Mouse (Mus musculus) ZHBTc4 (cell line): ENCODE measurements around the gene Fam208b.

Experiments
- DNase-seq: peaks from one replicate; pipeline ENCODE4 v3.0.0-alpha.2; 2011; ENCODE audit warnings: low read depth, low spot score

Fam208b gene

GRCm38 (mm10) chr13:3610795-3611438, at the start of gene Fam208b:
TSS of gene Fam208b (minus strand) at chr13:3611108.
- DNase-seq, result peak; percentile 93

DNA sequence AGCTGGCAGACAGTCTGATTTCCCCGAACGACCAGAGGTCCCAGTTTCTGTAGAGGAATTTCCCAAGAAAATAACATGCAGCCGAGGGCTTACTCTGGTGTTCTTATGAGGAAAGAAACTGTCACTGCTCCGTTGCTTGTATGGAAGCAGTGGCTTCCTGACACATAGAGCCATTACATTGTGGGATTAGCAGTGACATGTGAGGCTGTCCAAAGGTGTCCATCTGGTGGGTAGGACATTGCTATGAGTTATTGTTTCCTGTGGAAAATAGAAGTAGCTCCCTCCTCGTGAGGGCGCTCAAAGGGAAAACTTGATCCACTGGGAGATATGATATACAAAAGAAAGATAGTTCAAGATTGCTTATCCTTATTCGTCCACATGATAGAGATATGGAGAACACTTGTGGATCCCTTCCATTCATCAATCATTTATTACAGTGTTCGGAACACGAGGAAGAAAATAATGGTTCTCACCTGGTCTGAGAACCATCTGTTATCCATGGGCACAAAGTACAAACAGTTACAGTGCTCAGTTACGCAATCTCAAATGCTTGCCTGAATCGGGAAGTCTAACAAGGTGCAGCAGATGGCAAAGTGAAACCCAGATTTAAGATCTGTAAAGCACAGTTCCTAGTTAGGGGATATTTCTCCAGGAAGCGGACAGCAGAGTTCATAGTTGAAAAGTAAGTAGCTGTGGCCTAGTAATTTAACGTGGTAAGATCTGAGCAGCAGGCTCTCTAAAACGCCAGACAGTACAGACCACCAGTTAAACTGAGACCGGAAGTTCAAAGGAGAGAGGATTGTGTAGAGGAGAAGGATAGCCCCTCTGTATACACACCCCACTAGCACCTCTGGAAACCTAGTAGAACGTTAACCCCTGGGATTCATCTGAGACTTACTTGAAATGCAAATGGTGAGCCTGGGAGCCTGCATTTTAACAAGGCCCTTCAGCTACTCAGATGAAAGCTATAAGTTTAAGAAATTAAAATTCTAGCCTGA, 48.6 kb upstream of the Fam208b start:
- no peak for DNase-seq

- DNase-seq, result no peak
Measured at GRCm38 (mm10) chr13:3654432-3654831, 43.5 kb upstream of the Fam208b start.

DNA sequence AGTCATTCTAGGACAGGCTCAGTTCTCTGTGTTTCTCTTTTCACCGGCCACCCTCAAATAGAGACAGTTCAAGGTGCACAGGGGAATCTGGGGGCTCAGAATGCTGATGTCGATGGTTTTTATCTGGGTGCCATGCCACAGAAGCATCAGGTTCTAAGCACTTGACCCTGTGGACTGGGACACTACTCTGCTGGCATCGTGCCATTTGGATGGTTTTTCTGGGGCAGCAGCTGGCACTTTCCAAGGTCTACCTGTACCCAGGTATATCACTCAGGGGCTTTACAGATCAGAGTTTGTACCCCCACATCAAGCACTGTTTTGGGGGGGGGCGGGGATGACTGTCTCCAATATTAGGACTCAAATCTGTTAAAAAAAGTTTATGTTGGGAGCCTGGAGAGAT, 39.7 kb upstream of the Fam208b start:
- DNase-seq, result no peak

DNA sequence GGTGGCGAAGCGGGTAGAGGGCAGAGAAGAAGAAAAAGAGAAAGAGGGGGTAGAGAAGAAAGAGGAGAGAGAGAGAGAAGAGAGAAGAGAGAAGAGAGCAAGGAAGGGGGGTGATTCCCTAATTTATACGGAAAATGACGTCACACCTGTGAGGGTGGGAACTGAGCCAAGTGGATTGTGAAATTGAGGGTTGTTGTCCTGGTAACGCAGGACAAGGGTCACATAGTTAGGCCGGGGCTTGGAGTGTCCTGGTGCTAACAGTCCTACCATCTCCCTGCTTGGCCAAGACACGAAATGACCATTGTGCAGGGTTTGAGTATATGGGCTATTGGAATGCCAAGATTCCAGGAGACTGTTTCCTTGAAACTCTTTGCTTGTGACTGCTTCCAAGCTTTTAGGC, 35.7 kb upstream of the Fam208b start:
- no peak for DNase-seq

DNA sequence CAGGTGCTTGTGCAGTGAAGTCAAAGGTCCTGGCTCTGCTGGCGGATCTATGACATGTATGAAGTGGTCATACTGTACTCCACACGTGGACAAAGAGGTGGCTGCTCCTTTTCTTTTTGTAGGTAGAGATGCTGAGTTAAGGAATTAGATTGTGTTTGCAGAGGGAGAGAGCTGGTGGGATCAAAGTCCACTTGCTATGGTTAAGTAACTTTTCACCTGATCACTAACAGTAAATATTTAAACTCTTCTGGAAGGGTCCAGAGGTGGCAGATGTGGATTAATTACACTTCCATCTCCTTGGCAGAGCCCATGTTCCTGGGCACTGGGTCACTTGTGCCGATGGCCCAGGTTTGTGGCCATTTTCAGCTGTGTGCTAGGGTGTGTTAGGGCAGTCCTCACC, 35.0 kb upstream of the Fam208b start:
- no peak for DNase-seq

GRCm38 (mm10) chr13:3644871-3645270, 34.0 kb upstream of the Fam208b start:
- no peak for DNase-seq

GRCm38 (mm10) chr13:3642538-3642937, 31.6 kb upstream of the Fam208b start:
- DNase-seq, result no peak

DNA sequence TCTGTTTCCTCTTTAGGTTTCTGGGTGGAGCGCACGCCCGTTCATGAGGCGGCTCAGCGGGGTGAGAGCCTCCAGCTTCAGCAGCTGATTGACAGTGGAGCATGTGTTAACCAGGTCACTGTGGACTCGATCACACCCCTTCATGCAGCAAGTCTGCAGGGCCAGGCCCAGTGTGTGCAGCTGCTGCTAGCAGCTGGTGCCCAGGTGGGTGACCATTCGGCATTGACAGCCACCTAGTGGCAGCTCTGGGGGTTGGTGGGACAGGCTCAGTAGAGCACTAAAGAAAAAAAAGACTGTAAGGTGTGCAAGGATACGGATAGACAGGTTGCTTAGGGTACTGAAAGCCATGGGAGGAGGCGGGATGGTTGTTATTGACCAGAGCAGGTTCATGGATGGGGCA, 31.1 kb upstream of the Fam208b start:
- DNase-seq, result peak; percentile 66

- no peak for DNase-seq
Measured at GRCm38 (mm10) chr13:3636797-3637196, 25.9 kb upstream of the Fam208b start.

GRCm38 (mm10) chr13:3635076-3635475, 24.2 kb upstream of the Fam208b start:
- DNase-seq, result no peak

- DNase-seq, result peak; percentile 89
Measured at GRCm38 (mm10) chr13:3633895-3634811, 23.2 kb upstream of the Fam208b start, which contains the start of gene Asb13. TSS of gene Asb13 (plus strand) at chr13:3634032.

- DNase-seq, result no peak
Measured at GRCm38 (mm10) chr13:3633131-3633530, 22.2 kb upstream of the Fam208b start.

GRCm38 (mm10) chr13:3632551-3632950, 21.6 kb upstream of the Fam208b start:
- DNase-seq, result no peak

DNA sequence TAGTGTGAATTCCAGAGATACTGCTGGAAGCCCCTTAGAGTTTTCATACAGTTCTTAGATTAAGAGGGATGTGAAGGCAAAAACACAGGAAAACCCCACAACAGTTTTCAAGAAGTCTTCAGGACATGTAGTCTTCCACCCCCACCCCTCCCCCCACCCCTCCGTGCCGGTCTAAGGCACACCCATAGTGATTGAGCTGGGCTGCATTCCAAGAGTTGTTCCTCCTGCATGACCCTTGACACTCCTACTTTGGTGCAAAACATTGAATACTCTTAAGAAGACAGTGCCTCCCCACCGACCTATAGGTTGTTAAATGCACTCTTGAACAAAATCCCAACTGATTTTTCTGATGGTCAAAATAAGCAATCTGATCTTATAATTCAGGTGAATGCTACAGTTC, 17.2 kb upstream of the Fam208b start:
- DNase-seq, result peak; percentile 70

- DNase-seq, result no peak
Measured at GRCm38 (mm10) chr13:3627139-3627538, 16.2 kb upstream of the Fam208b start.

DNA sequence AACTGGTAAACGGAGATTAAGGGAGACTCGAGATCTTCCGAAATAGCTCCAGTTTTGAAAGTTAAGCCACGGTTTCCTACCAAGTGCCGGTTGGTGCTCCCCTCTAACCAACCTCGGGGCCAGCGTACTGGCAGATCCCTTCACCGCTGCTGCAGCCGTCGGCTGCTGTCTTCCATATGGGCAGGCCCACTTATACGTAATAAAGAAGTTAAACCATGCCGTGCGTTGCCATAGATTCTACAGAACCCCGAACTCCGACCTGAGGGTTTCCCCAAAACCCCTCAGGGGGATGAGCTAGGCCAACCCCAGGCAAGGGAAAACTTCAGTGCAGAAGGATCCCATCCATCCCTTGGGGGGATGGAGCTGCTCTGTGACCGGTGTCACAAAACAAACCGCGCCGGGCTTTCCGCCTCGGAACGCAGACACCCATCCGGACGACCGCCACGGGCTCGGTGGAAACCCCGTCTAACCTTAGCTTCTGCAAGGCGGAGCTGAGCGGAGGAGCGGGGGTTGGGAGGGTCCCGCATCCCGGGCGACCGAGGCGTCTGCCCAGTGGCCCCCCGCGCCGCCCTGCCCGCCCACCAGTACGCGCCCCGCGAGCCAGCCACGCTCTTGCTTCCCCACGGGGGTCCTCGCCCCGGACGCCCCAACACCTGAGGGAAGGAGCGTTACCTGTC, 652 bp downstream of the Fam208b start:
- DNase-seq, result peak; percentile 65

DNA sequence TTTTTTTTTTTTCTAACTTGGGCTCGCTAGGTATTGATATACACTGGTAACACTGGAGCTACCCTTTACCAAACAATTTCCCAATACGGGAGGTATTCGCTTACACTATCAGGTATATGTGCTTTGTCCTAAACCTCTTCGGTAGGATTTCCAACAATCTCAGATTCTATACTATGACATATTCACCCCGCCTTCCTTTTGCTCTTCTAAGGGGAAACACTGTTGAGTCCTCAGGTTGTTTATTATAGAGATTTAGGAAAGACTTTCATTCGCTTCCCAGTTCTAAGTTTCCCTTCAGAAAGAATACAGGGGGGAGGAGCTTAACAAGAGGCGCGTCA, 1.2 kb downstream of the Fam208b start:
- no peak for DNase-seq

GRCm38 (mm10) chr13:3596232-3596631, 14.7 kb downstream of the Fam208b start:
- DNase-seq, result no peak

GRCm38 (mm10) chr13:3594311-3594710, 16.6 kb downstream of the Fam208b start:
- DNase-seq, result no peak

- peak; percentile 28 for DNase-seq
Measured at GRCm38 (mm10) chr13:3590789-3591188, 20.1 kb downstream of the Fam208b start.
